Mouse (Mus musculus): ENCODE measurements around the gene Gpr137b.
"Not testable (repeated sequence)": the region's sequence is repeated elsewhere in the genome, so short reads cannot be mapped to it uniquely, and the experiment has no call there.

The Gpr137b gene

DNA sequence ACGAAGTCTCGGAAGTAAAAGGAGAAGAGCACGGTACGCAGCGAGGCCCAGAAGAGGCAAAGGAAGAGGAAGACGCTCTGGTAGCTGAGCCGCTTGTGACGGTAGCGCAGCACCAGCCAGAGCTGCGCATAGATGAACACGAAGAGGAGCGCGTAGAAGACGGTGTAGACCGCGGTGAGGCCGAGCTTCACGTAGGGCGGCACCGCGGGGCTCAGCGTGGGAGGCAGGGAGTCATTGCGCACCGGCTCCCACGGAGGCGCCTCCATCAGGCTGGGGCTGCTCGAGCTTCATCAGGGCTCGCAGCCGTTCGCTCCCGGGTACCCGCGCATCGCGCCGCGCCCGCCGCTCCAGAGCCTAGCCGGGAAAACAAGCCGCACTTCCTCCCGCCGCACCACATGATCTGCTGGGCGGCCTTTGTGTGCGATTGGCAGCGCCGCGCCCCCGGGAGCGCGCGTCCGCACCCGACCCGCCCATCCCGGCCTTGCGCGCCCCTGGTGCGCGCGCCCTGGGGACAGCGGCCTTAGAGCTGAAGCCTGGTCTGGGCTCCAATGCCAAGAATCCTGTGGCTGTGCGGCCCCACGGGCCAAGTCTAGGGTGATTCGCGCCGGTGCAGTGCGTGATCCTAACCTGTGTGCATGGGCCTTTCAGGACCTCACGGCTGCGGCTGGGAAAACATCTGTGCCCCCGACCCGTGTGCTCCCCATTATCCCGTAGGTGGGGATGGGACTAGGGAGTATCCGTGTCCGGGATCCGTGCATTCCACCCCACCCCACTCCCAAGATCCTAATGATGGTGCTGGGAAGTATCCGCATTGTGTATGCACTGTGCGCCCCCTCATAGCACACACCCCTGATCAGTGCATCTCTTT, at the start of gene Gpr137b:
Gene Gpr137b, minus strand, starts transcription at position 787 of the 868 bp plus-strand sequence.
- not testable (repeated sequence) for DNase-seq (ENCODE audit: low spot score in 2 of 2)

DNA sequence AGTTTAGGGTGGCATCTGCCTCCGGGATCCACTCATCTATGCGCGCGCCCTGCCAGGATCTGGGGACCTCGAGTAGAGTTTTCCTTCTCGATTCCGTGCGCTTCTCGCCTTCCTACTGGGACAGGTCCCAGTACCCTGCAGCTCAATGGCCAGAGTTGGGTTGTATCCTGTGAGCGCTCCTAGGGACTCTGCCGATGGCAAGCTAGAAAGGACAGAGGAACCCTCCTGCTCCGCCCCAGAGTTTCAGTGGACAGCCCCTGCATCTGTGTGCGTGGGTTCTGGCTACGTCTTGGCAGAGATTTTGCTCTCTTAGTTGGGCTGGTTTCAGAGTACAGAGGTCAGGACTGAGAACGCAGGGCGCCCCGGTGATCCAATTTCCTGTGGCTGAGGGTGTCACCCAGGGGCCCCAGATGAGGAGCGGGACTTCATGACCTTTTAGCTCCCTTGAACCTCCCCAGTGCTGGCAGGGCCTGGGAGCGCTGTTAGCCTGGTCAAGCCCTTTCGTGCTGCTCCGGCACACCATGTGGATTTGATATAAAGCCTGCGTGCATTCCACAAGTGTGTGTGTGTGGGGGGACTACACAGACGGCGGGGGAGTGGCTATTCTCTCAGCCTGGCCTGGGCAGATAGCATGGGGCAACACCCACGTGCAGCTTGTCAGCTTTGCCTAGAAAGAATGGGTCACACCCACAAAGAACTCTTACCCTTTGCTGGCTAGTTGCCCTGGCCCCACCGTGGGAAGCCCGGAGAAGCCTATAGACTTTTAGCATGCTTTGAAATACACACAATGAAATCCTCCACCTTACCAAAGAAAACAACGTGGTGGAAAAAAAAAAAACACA, 44.5 kb upstream of the Gpr137b start:
- not testable (repeated sequence) for DNase-seq (ENCODE audit: low spot score in 2 of 2)

DNA sequence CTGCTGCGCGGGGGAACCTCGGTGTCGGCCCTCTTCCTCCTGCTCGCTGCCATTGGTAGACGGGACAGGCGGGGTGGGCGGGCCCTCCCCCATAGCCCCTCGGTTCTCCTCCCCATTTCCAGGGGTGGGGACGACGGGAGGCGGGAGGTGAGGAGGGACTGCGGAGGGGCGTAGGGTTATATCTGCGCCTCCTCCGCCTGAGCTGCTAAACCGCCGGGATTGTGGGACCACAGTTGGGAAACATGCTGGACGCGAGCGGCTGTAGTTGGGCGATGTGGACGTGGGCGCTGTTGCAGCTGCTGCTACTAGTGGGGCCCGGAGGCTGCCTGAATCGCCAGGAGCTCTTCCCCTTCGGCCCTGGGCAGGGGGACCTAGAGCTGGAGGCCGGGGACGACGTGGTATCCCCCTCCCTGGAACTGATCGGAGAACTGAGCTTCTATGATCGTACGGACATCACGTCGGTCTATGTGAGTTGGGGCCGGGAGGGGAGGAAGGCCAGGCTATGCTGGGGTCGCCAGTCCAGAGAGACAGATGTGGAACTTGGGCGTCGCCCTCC, 43.7 kb upstream of the Gpr137b start, which contains the start of gene Nid1:
Gene Nid1, plus strand, starts transcription at position 92 of the 556 bp plus-strand sequence.
- DNase-seq (ENCODE audit: low spot score in 2 of 2): not testable (repeated sequence)

DNA sequence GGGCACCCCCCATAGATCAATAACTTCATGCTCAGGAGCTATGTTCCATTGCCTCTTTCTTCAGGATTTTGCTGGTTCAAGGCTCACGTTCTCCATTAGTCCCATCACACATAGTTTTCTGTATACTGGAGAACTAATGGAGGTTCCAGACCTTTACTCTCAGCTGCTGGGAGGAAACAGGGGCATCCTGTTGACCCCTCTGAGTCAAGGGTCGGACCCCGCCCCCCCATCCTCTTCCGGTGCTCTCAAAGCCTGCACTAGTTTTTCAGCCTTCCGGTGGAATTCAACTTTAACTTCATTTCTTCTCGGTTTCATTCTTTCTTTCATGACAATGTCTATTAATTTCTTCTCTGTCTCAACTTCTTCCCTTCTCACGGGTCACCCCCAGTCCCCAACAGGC, 42.3 kb upstream of the Gpr137b start:
- DNase-seq (ENCODE audit: low spot score in 2 of 2): not testable (repeated sequence)

DNA sequence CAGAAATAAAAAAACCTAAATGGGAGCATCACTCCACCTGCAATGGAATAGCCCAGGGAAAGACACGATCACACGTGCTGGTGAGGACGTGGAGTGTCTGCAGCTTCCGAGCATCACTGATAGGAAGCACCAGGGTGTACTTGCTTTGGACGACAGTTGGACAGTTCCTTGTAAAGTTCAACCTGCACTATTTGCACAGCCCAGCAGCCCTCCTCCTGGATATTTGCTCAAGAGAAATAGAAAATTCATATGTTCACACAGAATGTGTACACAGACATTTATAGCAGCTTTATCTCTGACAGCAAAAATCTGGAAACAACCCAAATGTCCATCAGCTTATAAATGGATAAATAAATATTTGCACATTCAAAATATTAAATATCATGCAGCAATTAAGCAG, 29.5 kb upstream of the Gpr137b start:
- not testable (repeated sequence) for DNase-seq (ENCODE audit: low spot score in 2 of 2)

DNA sequence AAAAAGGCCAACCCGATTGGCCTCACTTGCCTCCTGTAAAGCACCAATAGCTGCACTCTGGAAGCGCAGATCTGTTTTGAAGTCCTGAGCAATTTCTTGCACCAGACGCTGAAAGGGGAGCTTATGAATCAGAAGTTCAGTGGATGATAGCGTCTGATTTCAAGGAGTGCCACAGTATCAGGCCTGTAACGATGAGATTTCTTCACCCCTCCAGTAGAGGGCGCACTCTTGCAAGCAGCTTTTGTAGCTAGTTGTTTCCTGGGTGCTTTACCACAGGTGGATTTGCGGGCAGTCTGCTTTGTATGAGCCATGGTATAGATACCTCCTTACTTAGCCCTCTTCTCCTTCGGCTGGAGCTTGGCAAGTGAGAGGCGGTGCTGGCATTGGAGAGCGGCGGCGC, 25.0 kb upstream of the Gpr137b start:
- not testable (repeated sequence) for DNase-seq (ENCODE audit: low spot score in 2 of 2)

DNA sequence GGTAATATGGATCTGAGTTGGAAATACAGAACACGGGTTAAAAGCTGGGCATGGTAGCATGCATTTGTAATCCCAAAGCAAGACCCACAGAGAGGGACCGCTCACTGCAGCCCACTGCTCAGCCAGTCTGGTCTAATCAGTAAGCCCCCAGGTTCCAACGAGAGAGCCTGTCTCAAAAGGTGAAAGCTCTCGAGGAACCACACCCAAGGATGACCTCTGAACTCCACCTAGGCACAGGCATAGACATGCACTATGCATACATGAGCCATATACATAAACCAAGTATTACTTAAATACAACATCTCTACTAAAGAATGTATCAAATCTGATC, 22.2 kb upstream of the Gpr137b start:
- DNase-seq (ENCODE audit: low spot score in 2 of 2): not testable (repeated sequence)

DNA sequence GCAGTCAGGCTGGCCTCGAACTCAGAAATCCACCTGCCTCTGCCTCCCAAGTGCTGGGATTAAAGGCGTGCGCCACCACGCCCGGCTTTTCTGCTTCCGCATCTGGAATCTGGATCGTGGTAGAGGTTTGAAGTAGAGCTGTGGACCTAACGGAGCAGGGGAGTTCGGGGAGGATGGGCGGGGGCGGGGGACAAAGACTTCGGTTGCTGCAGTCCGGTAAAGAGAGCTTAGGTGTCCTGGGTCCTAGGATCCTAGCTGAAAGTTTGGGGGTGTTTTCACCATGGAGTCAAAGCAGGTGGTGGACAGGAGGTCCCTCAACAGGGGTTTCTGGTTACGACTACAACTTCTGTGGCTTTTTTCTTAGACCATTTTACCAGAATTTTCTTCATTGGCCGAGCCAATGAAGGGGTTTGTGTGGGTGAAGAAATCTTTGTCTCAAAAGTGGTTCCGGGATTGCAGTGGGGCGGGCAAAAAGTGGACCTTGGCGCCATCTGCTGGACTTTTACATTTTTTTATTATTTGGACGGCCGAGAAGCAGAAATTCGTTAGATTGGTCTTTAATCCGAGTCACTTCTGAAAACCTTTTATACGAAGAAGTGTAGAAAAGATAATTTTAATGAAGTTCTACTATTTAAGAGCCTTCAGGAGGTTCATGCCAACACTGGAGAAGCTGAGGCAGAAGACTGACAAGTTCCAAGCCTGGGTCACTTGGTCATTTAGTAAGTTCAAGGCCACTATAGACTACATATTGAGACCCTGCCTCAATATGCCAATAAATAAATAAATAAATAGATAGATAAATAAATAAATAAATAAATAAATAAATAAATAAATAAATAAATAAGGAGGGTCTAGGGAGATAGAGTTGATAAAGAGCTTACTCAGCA, 21.5 kb upstream of the Gpr137b start:
- DNase-seq (ENCODE audit: low spot score in 2 of 2): peak in 1 of 2 experiments; percentile 29

DNA sequence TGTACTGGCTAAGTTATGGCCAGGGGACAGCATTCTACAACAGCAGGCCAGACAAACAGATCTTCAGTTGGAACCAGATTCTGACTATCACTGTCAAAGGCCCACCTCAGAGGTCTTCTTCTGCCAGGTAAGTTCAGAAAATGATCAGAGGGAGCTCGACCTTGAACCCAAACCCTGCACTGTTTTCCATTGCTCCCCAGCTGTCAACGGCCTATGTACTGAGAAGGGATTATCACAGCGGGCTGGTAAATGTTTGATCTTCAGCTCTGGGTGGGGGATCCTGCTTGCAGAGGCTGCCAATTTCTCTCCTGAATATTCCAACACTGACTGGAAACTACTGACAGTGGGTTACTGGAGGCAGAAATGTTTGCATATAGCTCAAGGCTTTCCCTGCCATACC, 20.4 kb upstream of the Gpr137b start:
- no peak for DNase-seq (ENCODE audit: low spot score in 2 of 2)

DNA sequence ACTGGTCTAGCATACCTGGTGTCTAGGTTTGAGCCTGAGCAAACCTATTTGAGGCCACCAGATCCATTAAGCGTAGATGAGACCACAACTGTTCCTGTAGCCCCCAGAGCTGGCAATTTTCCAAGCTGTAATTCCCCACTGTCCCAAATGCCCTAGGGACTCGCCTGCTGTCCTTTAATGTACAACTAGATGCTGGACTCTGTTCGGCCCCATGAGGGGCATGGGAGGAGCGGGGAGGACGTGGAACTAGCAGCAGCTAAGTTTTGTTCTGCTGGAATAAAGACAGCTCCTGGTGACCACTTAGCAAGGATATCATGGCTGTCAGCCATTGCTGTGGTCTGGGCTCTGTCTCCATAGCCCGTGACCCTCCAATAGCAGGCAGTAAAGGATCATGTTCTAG, 11.7 kb upstream of the Gpr137b start:
- not testable (repeated sequence) for DNase-seq (ENCODE audit: low spot score in 2 of 2)

DNA sequence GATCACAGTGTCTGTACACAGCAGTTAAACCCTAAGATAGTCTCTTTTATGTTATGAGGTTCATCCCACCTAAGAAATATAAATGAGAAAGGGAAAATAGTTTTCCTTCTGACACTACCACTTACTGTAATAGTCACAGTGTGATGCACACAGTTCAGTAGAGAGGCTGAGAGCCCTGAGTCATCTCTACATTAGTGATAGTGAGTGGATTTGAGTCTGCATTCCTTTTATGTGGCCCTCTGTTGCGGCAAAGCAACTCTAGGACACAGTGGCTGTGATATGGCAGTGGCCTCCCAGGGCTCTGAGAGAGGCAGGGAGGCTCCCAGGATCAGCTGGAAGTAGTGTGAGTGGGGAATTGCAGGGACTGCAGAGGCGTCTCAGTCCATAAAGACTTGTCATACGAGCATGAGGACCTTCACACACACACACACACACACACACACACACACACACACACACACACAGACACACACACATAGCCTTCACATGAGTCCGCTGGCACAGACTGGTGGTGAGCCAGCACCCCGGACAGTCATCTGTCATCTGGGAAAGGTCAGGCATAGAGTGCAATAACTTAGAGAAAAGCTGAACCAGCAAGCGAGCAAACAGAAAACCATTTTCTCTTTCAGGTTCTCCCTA, 10.8 kb upstream of the Gpr137b start:
- not testable (repeated sequence) for DNase-seq (ENCODE audit: low spot score in 2 of 2)

DNA sequence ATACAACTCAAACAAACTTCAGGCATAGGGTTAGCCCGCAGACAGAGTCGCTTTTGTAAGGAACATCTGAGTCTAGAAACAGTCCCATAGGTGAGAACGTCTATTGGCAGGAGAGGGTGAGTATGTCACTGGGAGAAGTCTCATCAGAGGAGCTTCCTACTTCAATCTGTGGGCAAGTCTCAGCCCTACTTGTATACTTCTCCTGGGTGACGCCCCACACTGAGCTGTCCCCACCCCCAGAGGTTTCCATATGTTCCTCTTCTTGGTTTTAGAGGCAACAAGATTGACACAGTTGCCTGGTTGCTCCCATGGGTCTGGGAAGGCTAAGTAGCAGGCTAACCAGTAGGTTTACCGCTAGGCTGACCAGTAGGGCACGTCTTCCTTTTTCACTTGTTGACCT, 10.0 kb upstream of the Gpr137b start:
- DNase-seq (ENCODE audit: low spot score in 2 of 2): not testable (repeated sequence)

DNA sequence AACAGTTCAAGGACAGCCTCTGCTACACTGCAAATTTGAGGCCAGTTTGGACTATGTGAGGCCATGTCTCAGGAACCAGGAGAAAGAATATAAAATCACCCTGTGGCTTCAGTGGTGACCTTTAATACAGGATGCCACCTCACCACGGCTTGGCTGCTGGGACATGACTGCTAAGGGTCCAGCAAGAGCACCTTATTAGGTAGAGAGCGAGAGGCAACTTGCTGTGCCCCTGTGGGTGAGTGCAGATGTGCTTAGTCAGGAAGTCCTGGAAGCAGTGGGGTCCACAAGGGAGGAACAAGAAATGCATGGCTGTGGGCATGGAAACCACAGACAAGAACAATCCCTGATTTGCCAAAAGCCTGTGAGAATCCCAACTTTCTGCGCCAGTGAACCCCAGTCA, 9.6 kb upstream of the Gpr137b start:
- DNase-seq (ENCODE audit: low spot score in 2 of 2): not testable (repeated sequence)

DNA sequence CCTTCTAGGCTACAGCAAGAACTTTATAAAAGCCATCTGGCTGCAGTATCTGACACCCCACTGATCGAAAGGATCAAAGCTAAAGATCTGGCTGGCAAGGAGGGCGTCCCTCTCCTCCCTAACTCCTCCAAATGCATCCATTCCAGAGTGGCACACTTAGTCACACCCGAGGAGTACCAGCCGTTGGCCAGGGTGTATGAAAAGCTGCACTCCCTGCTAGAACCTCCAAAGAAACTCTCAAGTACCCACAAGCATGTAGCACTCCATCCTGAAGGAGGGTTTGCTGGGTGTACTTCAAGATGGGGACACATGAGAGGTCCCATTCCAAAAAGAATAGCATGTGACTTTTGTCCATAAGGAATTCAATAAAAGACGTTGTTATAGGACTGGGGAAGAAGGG, 9.0 kb upstream of the Gpr137b start:
- DNase-seq (ENCODE audit: low spot score in 2 of 2): not testable (repeated sequence)

DNA sequence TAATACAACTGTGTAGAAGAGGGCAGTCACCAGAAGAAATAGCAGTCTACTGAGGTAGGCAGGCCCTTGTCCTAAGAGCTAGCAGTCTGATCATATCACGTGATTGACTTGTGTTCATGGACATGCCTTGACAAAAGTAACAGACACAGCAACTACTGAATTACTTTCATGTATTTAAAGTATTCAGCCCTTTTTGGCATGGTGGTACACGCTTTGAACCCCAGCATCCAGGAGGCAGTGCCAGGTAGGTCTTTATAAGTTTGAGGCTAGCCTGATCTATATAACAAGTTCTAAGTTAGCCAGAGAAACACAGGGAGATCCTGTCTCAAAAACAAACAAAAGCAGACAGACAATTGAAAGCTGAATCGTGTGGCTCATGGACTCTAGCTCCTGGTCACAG, 7.0 kb upstream of the Gpr137b start:
- DNase-seq (ENCODE audit: low spot score in 2 of 2): not testable (repeated sequence)

DNA sequence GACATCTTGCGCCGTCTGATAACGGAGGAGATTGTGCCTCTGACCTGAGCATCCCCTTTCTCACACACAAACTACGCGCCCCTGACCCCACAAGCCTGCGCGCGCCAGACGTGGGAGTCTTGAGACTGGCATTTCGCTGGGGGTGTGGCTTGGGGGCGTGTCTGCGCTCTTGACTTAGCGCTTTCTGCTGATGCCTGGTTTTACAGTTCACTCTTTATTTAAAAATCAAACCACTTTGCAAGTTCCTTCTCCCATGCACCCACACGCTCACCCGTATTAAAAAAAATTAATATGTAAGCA, 232 bp upstream of the Gpr137b start:
- DNase-seq (ENCODE audit: low spot score in 2 of 2): not testable (repeated sequence)

DNA sequence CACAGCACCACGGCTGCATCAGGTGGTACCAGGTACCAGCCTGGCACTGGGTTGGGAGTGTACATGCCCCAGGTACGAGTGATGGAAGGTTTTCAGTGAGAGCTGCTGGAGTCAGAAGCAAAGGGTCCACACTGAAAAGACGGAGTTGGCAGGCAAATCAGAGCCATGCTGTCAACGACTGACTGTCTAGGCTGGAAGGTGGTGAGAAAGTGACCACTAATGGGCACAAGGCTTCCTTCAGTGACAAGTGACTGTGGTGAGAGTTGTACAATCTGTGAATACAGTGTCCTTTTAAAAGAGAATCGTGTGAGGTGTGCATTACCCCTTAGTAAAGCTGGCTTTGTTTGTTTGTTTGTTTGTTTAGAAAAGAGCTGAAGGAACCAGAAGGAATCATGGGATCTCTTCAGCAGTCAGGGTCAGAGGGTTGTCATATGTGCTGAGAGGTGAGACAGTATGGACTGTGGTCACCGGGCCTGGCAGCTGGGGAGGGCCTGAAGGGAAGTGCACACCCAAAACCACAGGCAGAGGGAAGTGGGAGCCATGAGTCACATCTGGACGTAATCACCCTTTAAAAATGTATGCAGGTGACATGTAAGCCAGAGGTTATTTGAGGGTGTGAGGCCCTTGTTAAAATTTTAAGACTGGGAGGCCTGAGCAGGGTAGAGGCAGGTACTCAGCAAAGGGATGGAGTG, 15.5 kb downstream of the Gpr137b start:
- not testable (repeated sequence) for DNase-seq (ENCODE audit: low spot score in 2 of 2)

DNA sequence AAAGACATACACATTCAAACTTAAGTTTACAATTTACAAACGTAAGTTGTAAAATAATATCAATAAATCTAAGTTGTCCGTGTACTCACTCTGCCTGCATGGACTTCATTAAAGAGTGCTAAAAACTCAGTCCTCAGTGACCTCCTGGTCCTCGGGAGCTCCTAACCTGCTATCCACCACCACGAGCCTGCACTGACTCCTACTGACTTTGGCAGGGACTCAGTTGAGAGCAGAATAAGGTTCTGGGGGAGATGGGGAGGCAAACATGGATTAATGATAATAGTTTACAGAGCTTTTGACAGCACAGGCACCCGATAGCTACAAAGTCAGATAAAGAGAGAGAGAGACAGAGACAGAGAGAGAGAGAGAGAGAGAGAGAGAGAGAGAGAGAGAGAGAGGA, 16.6 kb downstream of the Gpr137b start:
- DNase-seq (ENCODE audit: low spot score in 2 of 2): no peak

DNA sequence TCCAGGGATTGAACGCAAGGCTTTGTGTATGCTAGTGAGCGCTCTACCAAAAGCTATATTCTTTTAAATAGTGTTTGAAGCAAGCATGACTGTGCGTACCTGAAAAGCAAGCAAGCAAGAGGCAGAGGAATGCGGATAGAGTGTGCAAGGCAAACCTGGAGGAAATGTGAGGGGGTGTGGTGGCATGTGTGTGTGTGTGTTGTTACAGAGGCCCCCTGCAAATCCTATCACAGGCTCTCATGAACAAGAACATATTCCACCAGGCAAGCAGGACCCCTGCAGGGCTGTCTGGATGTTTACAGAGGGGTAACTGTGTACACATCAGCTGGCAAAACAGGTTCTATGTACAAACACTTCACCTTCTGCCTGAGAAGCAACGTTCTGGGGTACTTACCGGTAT, 19.8 kb downstream of the Gpr137b start:
- not testable (repeated sequence) for DNase-seq (ENCODE audit: low spot score in 2 of 2)

DNA sequence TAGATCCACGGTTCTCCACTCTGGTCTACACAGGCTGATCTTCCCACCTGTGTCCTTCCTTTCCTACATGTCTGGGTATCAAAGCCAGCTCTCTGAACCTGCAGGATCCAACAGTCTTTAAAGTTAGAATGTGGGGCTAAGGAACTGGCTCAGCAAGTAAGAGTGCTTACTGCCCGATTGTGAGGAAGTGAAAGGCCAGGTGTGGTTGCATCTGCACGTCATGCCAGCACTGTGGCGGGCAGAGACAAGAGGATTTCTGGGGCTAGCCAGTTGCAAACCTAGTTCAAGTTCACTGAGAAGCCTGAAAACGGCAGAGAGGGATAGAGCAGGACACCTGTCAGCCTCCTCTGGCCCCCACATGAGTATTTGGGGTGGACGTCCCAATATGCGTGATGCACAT, 22.4 kb downstream of the Gpr137b start:
- peak in 1 of 2 experiments; percentile 29 for DNase-seq (ENCODE audit: low spot score in 2 of 2)
